Mouse (Mus musculus): ENCODE data around the gene Abhd12.

The Abhd12 gene

DNA sequence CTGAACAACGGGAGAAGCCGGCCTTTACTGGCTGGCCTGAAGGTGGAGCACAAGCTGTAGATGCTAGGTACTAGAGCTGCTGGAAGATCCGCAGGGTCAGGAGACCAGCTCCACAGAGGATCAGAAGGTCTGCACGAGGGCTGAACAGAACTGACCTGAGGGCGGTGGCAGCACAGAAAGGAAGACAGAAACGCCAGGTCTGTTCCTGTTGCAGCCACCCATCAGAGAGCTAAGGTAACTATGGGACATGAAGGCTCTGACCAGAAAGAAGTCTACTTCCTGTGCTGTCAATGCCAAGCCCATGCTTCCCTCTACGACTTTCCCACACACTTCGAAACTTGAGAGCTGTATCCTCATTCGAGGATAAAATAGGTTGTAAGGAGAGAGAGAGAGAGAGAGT lies 53.3 kb downstream of the Abhd12 start:
- no peak for DNase-seq (ENCODE audit: low read depth, low spot score)

DNA sequence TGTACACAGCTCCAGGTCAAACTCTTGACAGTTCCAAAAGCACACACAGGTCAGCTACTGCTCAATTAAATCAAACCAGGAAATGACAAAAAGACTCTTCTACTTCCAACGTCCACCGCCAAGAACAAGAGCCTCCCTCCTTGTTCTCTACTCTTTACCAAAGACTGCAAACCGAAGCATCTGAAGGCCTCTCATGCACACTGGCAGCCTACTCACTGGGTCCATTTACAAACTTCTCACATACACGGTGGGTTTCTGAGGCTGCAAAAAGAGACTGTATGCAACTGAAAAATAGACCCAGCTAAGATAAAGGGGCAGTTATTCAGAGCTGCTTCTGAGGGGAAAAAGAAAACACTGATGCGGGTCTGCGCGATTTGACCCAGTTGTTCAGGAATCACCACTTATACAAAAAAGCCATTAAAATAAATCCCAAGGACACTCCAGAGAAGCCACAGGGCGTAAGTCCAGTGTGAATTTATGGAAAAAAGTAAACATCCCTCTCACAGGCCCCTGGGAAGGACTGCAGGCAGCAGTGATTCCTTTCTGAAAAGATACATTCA lies 57.0 kb downstream of the Abhd12 start:
- DNase-seq (ENCODE audit: low read depth, low spot score) = no peak

- no peak for DNase-seq (ENCODE audit: low read depth, low spot score)
These were observed 59.7 kb downstream of the Abhd12 start for GRCm38 (mm10) chr2:150844798-150845197.

- no peak for DNase-seq (ENCODE audit: low read depth, low spot score)
These were observed 62.5 kb downstream of the Abhd12 start for GRCm38 (mm10) chr2:150842049-150842461.

GRCm38 (mm10) chr2:150841109-150841508 lies 63.4 kb downstream of the Abhd12 start:
- no peak for DNase-seq (ENCODE audit: low read depth, low spot score)

DNA sequence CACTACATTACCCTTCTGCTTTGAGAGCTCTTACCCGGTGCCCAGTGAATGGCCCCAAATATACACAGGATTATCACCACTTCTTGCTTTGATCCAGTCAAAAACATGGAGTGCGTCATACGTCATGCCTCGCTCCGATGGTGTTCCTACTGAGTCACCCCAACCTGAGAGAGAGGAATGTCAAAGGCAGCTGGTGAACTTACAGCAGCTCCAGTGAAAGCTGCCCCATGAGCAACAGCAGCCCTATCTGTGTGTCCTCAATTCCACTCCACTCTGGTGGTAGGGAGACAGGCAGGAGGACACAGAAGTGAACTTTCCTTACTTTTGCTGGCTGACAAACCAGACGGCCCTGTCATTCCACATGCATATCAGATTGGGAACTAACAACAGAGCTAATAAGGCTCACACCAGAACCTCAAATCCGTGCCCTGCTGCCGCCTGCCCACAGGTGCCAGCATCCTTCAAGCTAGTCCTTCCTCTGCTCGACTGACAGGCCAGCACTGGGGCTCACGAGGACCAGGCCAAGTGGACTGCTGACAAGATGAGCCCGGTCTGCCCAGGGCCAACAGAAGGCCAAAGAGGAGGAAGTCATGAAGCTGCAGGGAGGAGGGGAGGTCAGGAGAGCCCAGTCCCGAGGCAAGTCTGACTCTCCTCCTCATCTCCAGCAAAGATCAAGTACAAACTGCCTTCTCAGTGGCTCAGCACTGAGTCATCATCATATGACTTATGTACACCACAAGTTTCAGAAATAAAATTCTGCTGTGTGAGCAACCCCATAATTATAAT lies 64.7 kb downstream of the Abhd12 start:
- peak; percentile 20 for DNase-seq (ENCODE audit: low read depth, low spot score)

GRCm38 (mm10) chr2:150837781-150838180 lies 66.8 kb downstream of the Abhd12 start:
- DNase-seq (ENCODE audit: low read depth, low spot score) = no peak

- DNase-seq (ENCODE audit: low read depth, low spot score) = no peak
These were observed 67.6 kb downstream of the Abhd12 start for GRCm38 (mm10) chr2:150836906-150837305.

DNA sequence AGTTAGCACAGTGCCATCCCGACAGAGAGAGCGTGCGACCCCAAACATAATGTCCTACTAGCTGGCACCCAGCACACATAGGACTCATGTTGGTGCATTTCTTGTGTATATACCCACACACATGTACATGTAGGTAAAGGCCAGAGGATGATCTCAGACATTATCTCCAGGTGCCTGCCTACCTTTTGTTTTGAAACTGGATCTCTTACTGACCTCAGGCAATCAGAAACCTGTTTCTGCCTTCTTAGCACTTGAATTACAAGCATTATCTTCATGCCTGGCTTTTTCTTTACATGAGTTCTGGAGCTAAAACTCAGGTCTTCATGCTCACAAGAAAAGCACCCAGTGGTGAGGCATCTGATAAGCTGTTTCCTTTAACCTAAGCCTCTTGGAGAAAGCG lies 68.6 kb downstream of the Abhd12 start:
- DNase-seq (ENCODE audit: low read depth, low spot score) = no peak

DNA sequence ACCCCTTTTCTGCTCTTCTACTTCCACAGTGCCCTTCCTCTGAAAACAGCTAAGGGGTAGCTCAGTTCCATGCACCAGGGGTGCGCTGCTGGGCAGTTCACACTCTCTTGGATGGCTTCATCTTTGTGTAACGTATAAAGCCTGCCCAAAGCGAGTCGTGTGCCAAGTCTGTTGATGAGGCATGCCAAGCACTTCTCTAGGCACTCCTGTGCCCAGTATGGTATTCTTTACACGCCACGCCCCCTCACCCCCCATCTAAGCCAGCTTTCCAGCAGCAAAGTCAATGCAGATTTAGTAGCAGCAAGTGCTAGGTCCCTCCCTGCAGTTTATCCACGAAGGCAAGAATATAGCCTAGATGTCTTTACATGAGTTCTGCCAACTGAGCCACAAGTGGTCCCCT lies 69.9 kb downstream of the Abhd12 start:
- no peak for DNase-seq (ENCODE audit: low read depth, low spot score)

DNA sequence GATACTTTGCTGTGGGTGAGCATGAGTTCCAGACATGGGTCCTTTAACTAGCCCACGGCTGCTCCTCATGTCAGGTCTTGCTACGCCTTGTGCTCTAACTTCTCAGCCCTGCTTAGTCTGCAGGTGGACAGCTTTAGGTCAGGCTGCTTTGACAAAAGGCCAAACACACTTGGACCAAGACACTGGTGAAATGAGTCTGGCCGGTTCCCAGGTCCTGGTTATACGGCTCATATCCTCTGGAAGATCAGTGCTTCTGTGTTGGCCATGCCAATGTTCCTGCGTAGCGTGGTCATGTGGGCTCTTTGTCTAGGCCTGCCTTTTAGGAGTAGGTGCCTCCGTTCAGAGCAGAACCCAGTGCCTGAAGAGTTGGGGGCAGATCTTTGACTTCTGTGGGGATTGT lies 72.5 kb downstream of the Abhd12 start:
- no peak for DNase-seq (ENCODE audit: low read depth, low spot score)

DNA sequence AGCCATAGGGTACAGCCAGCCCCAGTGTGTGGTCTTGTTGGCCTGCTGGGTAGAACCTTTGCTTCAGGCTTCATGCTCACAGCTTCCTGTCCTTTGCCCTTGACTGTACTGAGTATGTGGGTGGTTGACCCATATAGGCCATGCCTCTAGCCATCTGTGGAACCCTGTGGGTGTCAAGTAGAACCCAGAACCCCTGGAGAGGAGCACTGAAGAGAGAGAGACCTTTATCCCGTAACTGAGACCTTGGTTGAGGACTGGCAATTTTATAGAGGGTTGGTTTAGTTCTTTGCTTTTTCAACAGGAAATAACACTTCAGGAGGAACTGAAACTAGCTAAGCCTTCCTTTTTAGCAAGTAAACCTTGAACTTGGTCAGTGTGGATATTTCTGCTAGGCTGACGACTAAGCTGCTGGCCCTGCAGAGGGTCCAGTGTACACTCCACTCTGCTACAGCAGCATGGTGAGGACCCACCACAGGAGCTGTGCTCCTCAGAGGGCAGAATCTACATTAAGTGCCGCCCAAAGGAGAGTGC lies 73.6 kb downstream of the Abhd12 start:
- DNase-seq (ENCODE audit: low read depth, low spot score) = no peak

DNA sequence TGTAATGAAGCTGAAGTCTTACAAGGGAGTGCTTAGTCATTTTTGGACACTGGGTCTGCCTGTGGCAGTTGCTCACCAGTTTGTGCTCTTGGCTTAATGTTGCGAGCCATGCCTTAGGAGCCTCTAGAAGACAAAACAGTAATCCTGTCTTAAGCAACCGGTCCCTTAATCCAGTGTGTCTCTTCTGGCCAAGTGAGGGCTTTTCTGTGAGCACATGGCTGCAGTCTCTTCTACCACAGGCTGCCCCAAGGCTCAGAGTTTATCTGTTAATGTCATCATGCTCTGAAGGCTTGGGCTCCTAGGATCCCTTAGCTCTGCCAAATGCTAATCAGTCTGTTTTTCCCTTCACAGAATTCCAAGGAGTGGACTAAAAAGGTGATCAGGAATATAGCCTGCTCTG lies 74.5 kb downstream of the Abhd12 start:
- DNase-seq (ENCODE audit: low read depth, low spot score) = no peak

GRCm38 (mm10) chr2:150828654-150829053 lies 75.9 kb downstream of the Abhd12 start:
- DNase-seq (ENCODE audit: low read depth, low spot score) = no peak

GRCm38 (mm10) chr2:150828164-150828563 lies 76.4 kb downstream of the Abhd12 start:
- peak; percentile 30 for DNase-seq (ENCODE audit: low read depth, low spot score)

DNA sequence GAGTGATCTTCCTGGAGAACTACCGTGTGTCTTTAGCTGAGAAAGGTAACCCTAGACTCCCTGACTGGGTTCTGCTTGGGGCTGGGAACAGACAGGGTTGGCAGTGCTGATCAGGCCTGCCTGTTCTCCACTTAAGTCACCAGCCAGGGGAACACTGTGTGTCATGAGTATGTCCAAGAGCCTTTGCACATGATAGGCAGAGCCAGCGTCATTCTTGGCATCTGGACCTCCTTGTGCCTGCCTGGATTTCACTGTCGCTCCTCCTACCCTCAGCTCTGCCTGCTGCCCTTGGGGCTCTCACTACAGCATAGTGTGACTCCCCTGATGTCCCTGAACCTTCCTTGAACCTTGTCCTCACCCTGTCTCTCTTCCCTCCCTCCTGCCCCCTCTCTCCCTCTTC lies 78.1 kb downstream of the Abhd12 start:
- DNase-seq (ENCODE audit: low read depth, low spot score) = no peak

GRCm38 (mm10) chr2:150822987-150823386 lies 81.6 kb downstream of the Abhd12 start:
- DNase-seq (ENCODE audit: low read depth, low spot score) = no peak

GRCm38 (mm10) chr2:150820720-150821119 lies 83.8 kb downstream of the Abhd12 start:
- DNase-seq (ENCODE audit: low read depth, low spot score) = no peak

DNA sequence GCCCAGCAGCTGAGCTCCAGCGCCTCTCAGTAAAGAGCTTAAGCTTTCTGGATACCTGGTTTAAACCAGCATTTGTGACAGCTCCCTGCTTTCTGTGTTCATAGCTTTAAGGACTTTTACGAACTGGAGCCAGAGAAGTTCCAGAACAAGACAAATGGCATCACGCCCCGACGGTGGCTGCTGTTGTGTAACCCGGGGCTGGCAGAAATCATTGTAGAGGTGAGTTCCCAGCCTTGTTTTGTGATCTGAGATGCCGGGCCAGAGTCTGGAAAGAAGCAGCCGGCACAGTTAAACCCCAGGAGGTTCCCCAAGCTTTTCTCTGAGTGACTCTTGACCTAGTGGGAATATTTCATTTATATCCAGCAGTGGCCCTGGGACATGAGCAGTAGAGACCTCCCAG lies 85.8 kb downstream of the Abhd12 start:
- DNase-seq (ENCODE audit: low read depth, low spot score) = no peak

DNA sequence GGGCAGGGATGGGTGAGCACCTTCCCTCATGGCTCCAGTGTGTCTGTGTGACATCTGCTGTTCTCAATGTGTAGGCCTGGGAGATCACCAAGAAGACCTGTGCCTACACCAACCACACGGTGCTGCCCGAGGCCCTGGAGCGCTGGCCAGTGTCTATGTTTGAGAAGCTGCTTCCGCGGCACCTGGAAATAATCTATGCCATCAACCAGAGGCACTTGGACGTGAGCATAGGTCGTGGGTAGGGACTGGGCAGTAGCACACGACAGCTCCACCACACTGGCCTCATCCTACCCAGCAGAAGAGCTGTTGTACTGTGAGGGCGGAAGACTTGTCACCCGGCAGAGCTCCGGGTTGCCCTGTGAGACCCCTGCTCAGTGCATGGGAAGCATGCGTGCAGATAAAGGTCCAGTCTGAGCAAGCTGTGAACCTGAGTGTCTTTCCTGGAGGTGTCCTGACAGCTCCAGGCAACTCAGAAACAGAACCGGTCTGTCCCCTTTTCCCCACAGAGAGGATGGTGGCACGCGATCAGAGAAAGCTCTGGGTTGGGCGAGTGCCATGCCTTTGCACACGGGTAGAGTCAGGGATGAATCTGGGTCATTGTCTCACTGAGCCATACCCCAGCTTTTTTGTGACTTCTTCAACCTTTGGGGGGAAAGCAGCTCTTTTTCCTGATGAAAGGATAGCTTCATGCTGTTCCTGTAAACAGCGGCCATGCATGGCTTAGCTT lies 87.7 kb downstream of the Abhd12 start:
- no peak for DNase-seq (ENCODE audit: low read depth, low spot score)

- DNase-seq (ENCODE audit: low read depth, low spot score) = no peak
These were observed 91.7 kb downstream of the Abhd12 start for GRCm38 (mm10) chr2:150812816-150813215.

- DNase-seq (ENCODE audit: low read depth, low spot score) = no peak
These were observed 93.9 kb downstream of the Abhd12 start for GRCm38 (mm10) chr2:150810603-150811002.

DNA sequence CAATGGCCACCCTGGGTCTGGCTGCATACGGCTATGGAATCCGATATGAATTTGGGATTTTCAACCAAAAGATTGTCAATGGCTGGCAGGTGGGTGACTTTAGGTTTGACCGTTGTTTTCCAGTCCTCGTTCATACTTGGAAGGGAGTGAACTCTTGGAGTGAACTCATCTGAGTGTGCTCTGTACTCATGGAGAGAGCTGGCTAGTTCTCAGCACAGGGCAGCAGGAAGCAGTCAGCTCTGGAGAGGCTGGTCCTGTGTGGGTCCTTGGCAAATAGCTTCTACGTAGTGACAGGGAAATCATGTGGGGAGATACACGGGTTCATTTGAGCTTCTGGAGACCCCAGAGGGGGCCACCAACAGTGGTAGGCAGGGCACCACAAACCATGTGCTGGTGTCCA lies 95.7 kb downstream of the Abhd12 start:
- no peak for DNase-seq (ENCODE audit: low read depth, low spot score)
